Mouse (Mus musculus) kidney, postnatal 10 days (tissue): Measurements from ENCODE around the gene Abcc6.

Source experiments
- DNase-seq: peaks from one replicate; pipeline ENCODE4 v3.0.0; 2021; ENCODE audit warnings: mixed read lengths

The Abcc6 gene

GRCm38 (mm10) chr7:45928626-45929295 is 101.3 kb downstream of the Abcc6 start:
- peak; percentile 24 for DNase-seq

GRCm38 (mm10) chr7:45924429-45924816 is 105.7 kb downstream of the Abcc6 start:
- DNase-seq, result peak; percentile 69

GRCm38 (mm10) chr7:45923762-45924428 is 106.2 kb downstream of the Abcc6 start, which contains the start of gene Ccdc114:
Gene Ccdc114, plus strand, starts transcription at chr7:45924072.
- DNase-seq, result peak; percentile 88

- peak; percentile 97 for DNase-seq
Observed at GRCm38 (mm10) chr7:45922928-45923761, 107.0 kb downstream of the Abcc6 start.

- no peak for DNase-seq
Observed at GRCm38 (mm10) chr7:45921950-45922600, 108.0 kb downstream of the Abcc6 start.

- DNase-seq, result peak; percentile 80
Observed at GRCm38 (mm10) chr7:45921242-45921621, 108.9 kb downstream of the Abcc6 start, which contains the start of gene Emp3. Gene Emp3, minus strand, starts transcription at chr7:45921404.

GRCm38 (mm10) chr7:45920583-45921241 is 109.4 kb downstream of the Abcc6 start:
- peak; percentile 43 for DNase-seq

- DNase-seq, result no peak
Observed at GRCm38 (mm10) chr7:45919761-45920160, 110.3 kb downstream of the Abcc6 start.

- peak; percentile 36 for DNase-seq
Observed at GRCm38 (mm10) chr7:45919083-45919671, 110.9 kb downstream of the Abcc6 start.

- DNase-seq, result no peak
Observed at GRCm38 (mm10) chr7:45917926-45918325, 112.2 kb downstream of the Abcc6 start.
